ENCODE assay signal across 10 mouse cellular contexts in genomic region chr5:134544516-134545241, GRCm38 (mm10). TPM values are rescaled to one million over a fixed set of nuclear protein-coding genes. Genes with fewer than 3 reads are reported as not detected.
A peak's percentile ranks its signal among the peaks of the same experiment; 100 is the strongest.
DNase-seq lines count a peak whose midpoint lies in the region; ATAC-seq lines count a peak whose summit lies in the region.
"Had no signal": no experiment of that assay in that cellular context is flagged by ENCODE, and none has a peak within 500 bp of the region (broad histone marks: within the 10 kb centered on the region; RNA-seq: fewer than 3 reads in every experiment).

No protein-coding gene starts in this region.

- WGBS in kidney, embryonic 15.5 days = 51% methylated on average over 19 of the region's 19 CpGs
- 52% methylated on average over 19 of the region's 19 CpGs for WGBS in kidney, embryonic 16.5 days
- 70% methylated on average over 19 of the region's 19 CpGs for WGBS in liver, embryonic 11.5 days
- 66% methylated on average over 19 of the region's 19 CpGs for WGBS in midbrain, embryonic 16.5 days

- H3K9ac ChIP-seq in kidney, embryonic 15.5 days = no peak overlapping the region
- H3K9ac ChIP-seq in kidney, embryonic 16.5 days (replicated peaks; ENCODE audit: low read length) = no peak overlapping the region
- no peak overlapping the region for H3K9ac ChIP-seq in liver, embryonic 11.5 days (ENCODE audit: low read depth, low read length)
- no peak overlapping the region for H3K9ac ChIP-seq in midbrain, embryonic 16.5 days (ENCODE audit: low read depth, low read length)
- H3K9ac ChIP-seq: heart, embryonic 13.5 days had no signal

- H3K27ac ChIP-seq in kidney, embryonic 15.5 days = 0 out of 2 replicates have a peak overlapping the region, but pooled peaks have one; percentile 14
- no peak overlapping the region for H3K27ac ChIP-seq in kidney, embryonic 16.5 days (ENCODE audit: low read length)
- H3K27ac ChIP-seq in liver, embryonic 11.5 days (ENCODE audit: low read depth, low read length) = no peak overlapping the region
- H3K27ac ChIP-seq in midbrain, embryonic 16.5 days (ENCODE audit: low read length) = no peak overlapping the region
- H3K27ac ChIP-seq: heart, embryonic 13.5 days; macrophage had no signal

- H3K4me1 ChIP-seq in kidney, embryonic 15.5 days = peaks cover 75% of the 10 kb centered on the region
- H3K4me1 ChIP-seq in kidney, embryonic 16.5 days (ENCODE audit: insufficient read depth, low read length) = peaks cover 41% of the 10 kb centered on the region
- peaks cover 15% of the 10 kb centered on the region for H3K4me1 ChIP-seq in liver, embryonic 11.5 days (replicated peaks; ENCODE audit: control insufficient read depth, insufficient read depth, low read length)
- peaks cover 57% of the 10 kb centered on the region for H3K4me1 ChIP-seq in midbrain, embryonic 16.5 days (ENCODE audit: control insufficient read depth, insufficient read depth, low read length)

- no peak overlapping the region for H3K4me3 ChIP-seq in kidney, embryonic 15.5 days (replicated peaks)
- H3K4me3 ChIP-seq in kidney, embryonic 16.5 days (ENCODE audit: low read length) = no peak overlapping the region
- H3K4me3 ChIP-seq in liver, embryonic 11.5 days (ENCODE audit: low read depth, low read length) = no peak overlapping the region
- no peak overlapping the region for H3K4me3 ChIP-seq in midbrain, embryonic 16.5 days (ENCODE audit: low read depth, low read length)
- H3K4me3 ChIP-seq: heart, embryonic 13.5 days had no signal

- no peaks in the 10 kb centered on the region for H3K36me3 ChIP-seq in kidney, embryonic 15.5 days
- H3K36me3 ChIP-seq in kidney, embryonic 16.5 days (ENCODE audit: insufficient read depth, low read length) = no peaks in the 10 kb centered on the region
- no peaks in the 10 kb centered on the region for H3K36me3 ChIP-seq in liver, embryonic 11.5 days (ENCODE audit: control insufficient read depth, insufficient read depth, low read length)
- H3K36me3 ChIP-seq in midbrain, embryonic 16.5 days (ENCODE audit: control insufficient read depth, insufficient read depth, low read length) = peaks cover 3% of the 10 kb centered on the region; the same call in 1 of the 2 replicates
- H3K36me3 ChIP-seq: heart, embryonic 13.5 days had no signal

- no peaks in the 10 kb centered on the region for H3K27me3 ChIP-seq in kidney, embryonic 15.5 days
- no peaks in the 10 kb centered on the region for H3K27me3 ChIP-seq in kidney, embryonic 16.5 days (ENCODE audit: insufficient read depth, low read length)
- no peaks in the 10 kb centered on the region for H3K27me3 ChIP-seq in liver, embryonic 11.5 days (replicated peaks; ENCODE audit: control insufficient read depth, insufficient read depth, low read length)
- no peaks in the 10 kb centered on the region for H3K27me3 ChIP-seq in midbrain, embryonic 16.5 days (ENCODE audit: control insufficient read depth, insufficient read depth, low read depth, low read length)
- H3K27me3 ChIP-seq: heart, embryonic 13.5 days had no signal

- ATAC-seq in kidney, embryonic 15.5 days (replicated peaks; ENCODE audit: low FRiP score) = no peak
- ATAC-seq in kidney, embryonic 16.5 days (ENCODE audit: low FRiP score, low TSS enrichment) = no peak
- ATAC-seq in liver, embryonic 11.5 days (replicated peaks; ENCODE audit: low FRiP score) = no peak
- no peak for ATAC-seq in midbrain, embryonic 16.5 days

- DNase-seq in Muller cell, postnatal 12 days (ENCODE audit: inconsistent ontology term) = peak; percentile 65
- peak; percentile 68 to 78 for DNase-seq in cerebellum, postnatal 10 days
- DNase-seq in kidney, postnatal 25 days = peak; percentile 54 to 64
- DNase-seq in yolk sac, embryonic 10.5 days (ENCODE audit: low spot score) = peak; percentile 25
- DNase-seq in liver, embryonic 11.5 days (ENCODE audit: low spot score) = no peak

- no peak overlapping the region for H3K4me2 ChIP-seq in kidney, embryonic 15.5 days
- no peak overlapping the region for H3K4me2 ChIP-seq in kidney, embryonic 16.5 days (replicated peaks; ENCODE audit: low read depth, low read length)
- no peak overlapping the region for H3K4me2 ChIP-seq in liver, embryonic 11.5 days
- no peak overlapping the region for H3K4me2 ChIP-seq in midbrain, embryonic 16.5 days (ENCODE audit: low read length)
- H3K4me2 ChIP-seq: heart, embryonic 13.5 days had no signal

- no peaks in the 10 kb centered on the region for H3K9me3 ChIP-seq in kidney, embryonic 15.5 days (replicated peaks)
- no peaks in the 10 kb centered on the region for H3K9me3 ChIP-seq in kidney, embryonic 16.5 days (ENCODE audit: low read length)
- no peaks in the 10 kb centered on the region for H3K9me3 ChIP-seq in liver, embryonic 11.5 days (ENCODE audit: control insufficient read depth, low read length)
- H3K9me3 ChIP-seq in midbrain, embryonic 16.5 days (replicated peaks; ENCODE audit: control insufficient read depth, low read length, poor library complexity, severe bottlenecking) = no peaks in the 10 kb centered on the region
- H3K9me3 ChIP-seq: heart, embryonic 13.5 days had no signal

RNA-seq across cellular contexts. Expression of gene Clip2, which starts 7.6 kb away (rescaled TPM):
- 3.9 and 4.2 TPM in 2 replicates for polyA plus RNA-seq in kidney, embryonic 15.5 days (2015; fragmentation: Nextera tagmentation; extraction: Ambion mirVana)
- polyA plus RNA-seq in kidney, embryonic 16.5 days (2015; fragmentation: Nextera tagmentation; extraction: Ambion mirVana) = 4.1 and 4.3 TPM in 2 replicates
- 1.4 and 1.7 TPM in 2 replicates for polyA plus RNA-seq in liver, embryonic 11.5 days (2014; fragmentation: Nextera tagmentation; extraction: Ambion mirVana)
- polyA plus RNA-seq in midbrain, embryonic 16.5 days (2015; fragmentation: Nextera tagmentation; extraction: Ambion mirVana) = 16.7 and 17.1 TPM in 2 replicates

RNA-seq across cellular contexts. Expression of gene Syna, which starts 15.3 kb away (rescaled TPM):
- 0.32 TPM in 2 replicates for polyA plus RNA-seq in kidney, embryonic 15.5 days (2015; fragmentation: Nextera tagmentation; extraction: Ambion mirVana)
- 0.09 and 0.27 TPM in 2 replicates for polyA plus RNA-seq in kidney, embryonic 16.5 days (2015; fragmentation: Nextera tagmentation; extraction: Ambion mirVana)
- polyA plus RNA-seq in liver, embryonic 11.5 days (2014; fragmentation: Nextera tagmentation; extraction: Ambion mirVana) = not detected in 2 replicates
- polyA plus RNA-seq in midbrain, embryonic 16.5 days (2015; fragmentation: Nextera tagmentation; extraction: Ambion mirVana) = 0.46 and 0.92 TPM in 2 replicates
- polyA plus RNA-seq: heart, embryonic 13.5 days; macrophage had no signal

RNA-seq across cellular contexts. Expression of gene Rfc2, which starts 36.5 kb away (rescaled TPM):
- polyA plus RNA-seq in kidney, embryonic 15.5 days (2015; fragmentation: Nextera tagmentation; extraction: Ambion mirVana) = 292 and 299 TPM in 2 replicates
- polyA plus RNA-seq in kidney, embryonic 16.5 days (2015; fragmentation: Nextera tagmentation; extraction: Ambion mirVana) = 302 TPM in 2 replicates
- polyA plus RNA-seq in liver, embryonic 11.5 days (2014; fragmentation: Nextera tagmentation; extraction: Ambion mirVana) = 363 and 374 TPM in 2 replicates
- polyA plus RNA-seq in midbrain, embryonic 16.5 days (2015; fragmentation: Nextera tagmentation; extraction: Ambion mirVana) = 179 and 186 TPM in 2 replicates
